In the genomic region with DNA sequence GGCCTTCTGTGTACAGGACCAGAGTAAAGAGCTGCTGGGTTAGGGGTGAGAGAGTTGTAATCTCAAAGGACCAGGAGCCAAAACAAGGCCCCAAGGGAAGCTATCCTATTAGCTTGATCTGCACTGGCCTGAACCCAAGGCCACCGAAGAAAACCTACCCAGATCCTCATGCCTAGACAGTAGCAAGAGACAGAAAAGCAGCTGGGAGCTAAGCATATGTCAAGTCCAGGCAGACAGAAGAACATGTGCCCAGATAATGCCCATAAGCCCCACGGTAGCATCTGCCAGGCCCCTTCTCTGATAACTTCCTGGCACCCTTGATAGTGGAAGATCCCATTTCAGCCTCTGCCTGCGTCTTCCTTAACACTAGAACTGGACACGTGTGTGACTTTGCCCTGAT, we compare ENCODE assay signal across 21 mouse cellular contexts. TPM values are rescaled to one million over a fixed set of nuclear protein-coding genes. Genes with fewer than 3 reads are reported as not detected.
DNase-seq lines count a peak whose midpoint lies in the region; ATAC-seq and TF ChIP-seq lines count a peak whose summit lies in the region.
"Had no signal": no experiment of that assay in that cellular context is flagged by ENCODE, and none has a peak within 500 bp of the region (broad histone marks: within the 10 kb centered on the region; RNA-seq: fewer than 3 reads in every experiment).

No protein-coding gene starts in this region.

- no peak for TF ChIP-seq EP300 in heart, postnatal 0 days (IDR thresholded peaks at IDR 0.05; ENCODE audit: low read depth)
- no peak for TF ChIP-seq EP300 in heart, adult 2 months (IDR thresholded peaks at IDR 0.05; ENCODE audit: insufficient read depth, low read depth, low read length)

- no peaks in the 10 kb centered on the region for H3K79me2 ChIP-seq in heart, adult 2 months (replicated peaks; ENCODE audit: control insufficient read depth, insufficient read depth, low read length)

- H3K9ac ChIP-seq in heart, postnatal 0 days (replicated peaks; ENCODE audit: low read depth, low read length) = no peak overlapping the region
- H3K9ac ChIP-seq in heart, adult 2 months (ENCODE audit: low read depth, low read length) = no peak overlapping the region
- H3K9ac ChIP-seq in neural tube, embryonic 11.5 days (ENCODE audit: low read length) = no peak overlapping the region
- H3K9ac ChIP-seq: forebrain, embryonic 12.5 days; hindbrain, embryonic 15.5 days; liver, embryonic 15.5 days had no signal

- peaks cover 9% of the 10 kb centered on the region; the same call in 1 of the 2 replicates for H3K4me1 ChIP-seq in heart, postnatal 0 days (ENCODE audit: control insufficient read depth, insufficient read depth)
- no peaks in the 10 kb centered on the region for H3K4me1 ChIP-seq in heart, adult 2 months (ENCODE audit: control insufficient read depth, insufficient read depth, low read length)
- H3K4me1 ChIP-seq in neural tube, embryonic 11.5 days (ENCODE audit: control insufficient read depth, insufficient read depth, low read length) = peaks cover 8% of the 10 kb centered on the region
- H3K4me1 ChIP-seq: forebrain, embryonic 12.5 days; hindbrain, embryonic 15.5 days; liver, embryonic 15.5 days; midbrain, embryonic 10.5 days had no signal

- WGBS in heart, postnatal 0 days = 38% methylated on average over 4 of the region's 4 CpGs
- 42% methylated on average over 4 of the region's 4 CpGs for WGBS in heart, adult 2 months
- 86% methylated on average over 4 of the region's 4 CpGs for WGBS in neural tube, embryonic 11.5 days

- TF ChIP-seq CTCF in heart, postnatal 0 days (IDR thresholded peaks at IDR 0.05; ENCODE audit: low read depth) = no peak
- no peak for TF ChIP-seq CTCF in heart, adult 2 months (IDR thresholded peaks at IDR 0.05)

- 0 out of 2 replicates have a peak overlapping the region, but pooled peaks have one; percentile 1 for H3K27ac ChIP-seq in heart, postnatal 0 days (ENCODE audit: low read depth)
- no peak overlapping the region for H3K27ac ChIP-seq in heart, adult 2 months
- 0 out of 2 replicates have a peak overlapping the region, but pooled peaks have one; percentile 34 for H3K27ac ChIP-seq in neural tube, embryonic 11.5 days (ENCODE audit: low read depth, low read length)
- H3K27ac ChIP-seq: forebrain, embryonic 12.5 days; hindbrain, embryonic 15.5 days; liver, embryonic 15.5 days; midbrain, embryonic 10.5 days had no signal

- no peak for ATAC-seq in heart, postnatal 0 days (ENCODE audit: insufficient read depth, low read depth)
- no peak for ATAC-seq in neural tube, embryonic 11.5 days (ENCODE audit: insufficient read depth, low FRiP score, low TSS enrichment)
- ATAC-seq in megakaryocyte progenitor cell, adult 5-6 weeks (replicated peaks; ENCODE audit: poor library complexity) = peak; percentile 44
- ATAC-seq: CD4-positive, CD25-positive, alpha-beta regulatory T cell, adult 4 months had no signal

- H3K9me3 ChIP-seq in heart, postnatal 0 days (replicated peaks; ENCODE audit: control insufficient read depth, low read length) = no peaks in the 10 kb centered on the region
- no peaks in the 10 kb centered on the region for H3K9me3 ChIP-seq in neural tube, embryonic 11.5 days (ENCODE audit: control insufficient read depth, low read length)
- H3K9me3 ChIP-seq: forebrain, embryonic 12.5 days; hindbrain, embryonic 15.5 days; liver, embryonic 15.5 days; midbrain, embryonic 10.5 days had no signal

- H3K4me3 ChIP-seq in heart, postnatal 0 days (ENCODE audit: low read depth, low read length) = no peak overlapping the region
- no peak overlapping the region for H3K4me3 ChIP-seq in heart, adult 2 months
- no peak overlapping the region for H3K4me3 ChIP-seq in neural tube, embryonic 11.5 days (ENCODE audit: low read depth, low read length)
- H3K4me3 ChIP-seq: forebrain, embryonic 12.5 days; hindbrain, embryonic 15.5 days; liver, embryonic 15.5 days; midbrain, embryonic 10.5 days had no signal

- no peak overlapping the region for H3K4me2 ChIP-seq in heart, postnatal 0 days (ENCODE audit: low read depth, low read length)
- H3K4me2 ChIP-seq in neural tube, embryonic 11.5 days (ENCODE audit: low read depth) = no peak overlapping the region
- H3K4me2 ChIP-seq: forebrain, embryonic 12.5 days; hindbrain, embryonic 15.5 days; liver, embryonic 15.5 days had no signal

- intact Hi-C loops in heart, adult 2 months (cut with DNase I) = no loop called here

- no peak for DNase-seq in heart, postnatal 0 days (ENCODE audit: low spot score)
- DNase-seq in heart, adult 2 months = no peak
- no peak for DNase-seq in neural tube, embryonic 11.5 days (ENCODE audit: low spot score)
- DNase-seq in neural tube, embryonic 10.5 days (ENCODE audit: extremely low spot score, low spot score) = no peak
- DNase-seq in cerebellum, adult 8-10 months = no peak
- DNase-seq in T-cell, adult 2 months (ENCODE audit: low spot score) = no peak
- DNase-seq: adrenal gland, postnatal 25 days; cerebellum, adult 9-10 months; embryo, embryonic 11 days; heart, postnatal 10 days; kidney, postnatal 36 days; lung, postnatal 10 days; right cerebral cortex, postnatal 4 days had no signal

- H3K36me3 ChIP-seq in heart, postnatal 0 days (replicated peaks; ENCODE audit: control insufficient read depth, insufficient read depth, low read length) = no peaks in the 10 kb centered on the region
- no peaks in the 10 kb centered on the region for H3K36me3 ChIP-seq in heart, adult 2 months (ENCODE audit: control insufficient read depth, insufficient read depth, low read length)
- H3K36me3 ChIP-seq in neural tube, embryonic 11.5 days (ENCODE audit: control insufficient read depth, insufficient read depth, low read length) = no peaks in the 10 kb centered on the region
- H3K36me3 ChIP-seq: forebrain, embryonic 12.5 days; hindbrain, embryonic 15.5 days; liver, embryonic 15.5 days; midbrain, embryonic 10.5 days had no signal

- TF ChIP-seq POLR2A in heart, adult 2 months (IDR thresholded peaks at IDR 0.05; ENCODE audit: insufficient read depth, low read depth, low read length) = no peak

- no peaks in the 10 kb centered on the region for H3K27me3 ChIP-seq in heart, postnatal 0 days (ENCODE audit: control insufficient read depth, insufficient read depth, low read length)
- no peaks in the 10 kb centered on the region for H3K27me3 ChIP-seq in heart, adult 2 months (ENCODE audit: control insufficient read depth, insufficient read depth, low read length)
- no peaks in the 10 kb centered on the region for H3K27me3 ChIP-seq in neural tube, embryonic 11.5 days (ENCODE audit: control insufficient read depth, insufficient read depth, low read length)
- H3K27me3 ChIP-seq: forebrain, embryonic 12.5 days; hindbrain, embryonic 15.5 days had no signal

RNA-seq across cellular contexts. Expression of a gene that starts 30.9 kb away (rescaled TPM):
- total RNA-seq in heart, postnatal 0 days (2014; rRNA removed; ENCODE audit: low replicate concordance) = not detected in 2 replicates
- not detected in 2 replicates for polyA plus RNA-seq in heart, postnatal 0 days (2015; fragmentation: Nextera tagmentation; extraction: Ambion mirVana)
- not detected for total RNA-seq in heart, adult 2 months (2021)
- polyA plus RNA-seq in heart, adult 2 months (2012; rRNA removed) = not detected in 2 replicates
- polyA plus RNA-seq in neural tube, embryonic 11.5 days (2014; fragmentation: Nextera tagmentation; extraction: Ambion mirVana) = not detected in 2 replicates
- total RNA-seq in megakaryocyte progenitor cell, adult 5-6 weeks (2015) = not detected in 2 replicates
- total RNA-seq in megakaryocyte progenitor cell, adult 5-6 weeks (2017) = not detected in 2 replicates
- total RNA-seq: adrenal gland, postnatal 25 days; heart, postnatal 10 days; layer of hippocampus, postnatal 25 days had no signal
- polyA plus RNA-seq: CD4-positive, CD25-positive, alpha-beta regulatory T cell, adult 4 months; forebrain, embryonic 12.5 days; hindbrain, embryonic 15.5 days; liver, embryonic 15.5 days; midbrain, embryonic 10.5 days; urinary bladder, adult 2 months had no signal

RNA-seq across cellular contexts. Expression of a gene that starts 48.1 kb away (rescaled TPM):
- total RNA-seq in heart, postnatal 0 days (2014; rRNA removed; ENCODE audit: low replicate concordance) = 27.7 and 47.0 TPM in 2 replicates
- polyA plus RNA-seq in heart, postnatal 0 days (2015; fragmentation: Nextera tagmentation; extraction: Ambion mirVana) = 15.4 and 16.4 TPM in 2 replicates
- total RNA-seq in heart, adult 2 months (2021) = 10 to 100 TPM; 19.6 to 22.7 TPM
- polyA plus RNA-seq in heart, adult 2 months (2012; rRNA removed) = 36.0 and 51.5 TPM in 2 replicates
- polyA plus RNA-seq in neural tube, embryonic 11.5 days (2014; fragmentation: Nextera tagmentation; extraction: Ambion mirVana) = 13.1 and 13.6 TPM in 2 replicates
- 7.3 and 7.6 TPM in 2 replicates for total RNA-seq in megakaryocyte progenitor cell, adult 5-6 weeks (2015)
- 2.4 and 7.0 TPM in 2 replicates for total RNA-seq in megakaryocyte progenitor cell, adult 5-6 weeks (2017)

RNA-seq across cellular contexts. Expression of a gene that starts 59.4 kb away (rescaled TPM):
- total RNA-seq in heart, postnatal 0 days (2014; rRNA removed; ENCODE audit: low replicate concordance) = 1.9 and 6.3 TPM in 2 replicates
- 0.34 and 1.5 TPM in 2 replicates for polyA plus RNA-seq in heart, postnatal 0 days (2015; fragmentation: Nextera tagmentation; extraction: Ambion mirVana)
- total RNA-seq in heart, adult 2 months (2021) = 1 to 10 TPM; 2.3 to 9.8 TPM
- 31.9 and 57.8 TPM in 2 replicates for polyA plus RNA-seq in heart, adult 2 months (2012; rRNA removed)
- 9.6 and 10.7 TPM in 2 replicates for polyA plus RNA-seq in neural tube, embryonic 11.5 days (2014; fragmentation: Nextera tagmentation; extraction: Ambion mirVana)
- total RNA-seq in megakaryocyte progenitor cell, adult 5-6 weeks (2015) = 6.0 and 8.3 TPM in 2 replicates
- 2.2 and 2.3 TPM in 2 replicates for total RNA-seq in megakaryocyte progenitor cell, adult 5-6 weeks (2017)
- total RNA-seq: adrenal gland, postnatal 25 days had no signal
- polyA plus RNA-seq: CD4-positive, CD25-positive, alpha-beta regulatory T cell, adult 4 months had no signal
